ENCODE assay signal across 9 mouse cellular contexts in the genomic region with DNA sequence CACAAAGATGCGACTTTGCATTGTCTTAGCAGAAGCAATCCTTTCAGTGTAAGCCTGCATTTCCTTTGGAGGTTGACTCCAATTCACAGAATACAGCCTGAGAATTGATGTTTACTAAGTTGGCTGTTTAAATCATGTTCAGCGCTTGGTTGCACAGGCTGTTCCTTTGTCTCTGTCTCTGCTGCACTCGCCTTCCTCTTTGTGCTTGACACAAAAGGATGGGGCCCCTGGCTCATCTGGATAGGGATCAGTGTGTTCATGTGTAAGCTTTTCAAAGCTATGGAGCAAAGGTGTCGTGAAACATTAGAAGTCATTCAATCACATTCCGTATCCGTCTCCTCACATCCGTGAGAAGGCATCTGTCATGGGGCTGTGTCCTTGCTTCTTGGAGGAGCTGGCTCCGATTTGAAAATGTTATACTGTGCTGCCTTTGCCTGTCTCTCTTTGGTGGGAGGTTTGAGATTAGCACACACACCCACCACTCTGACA.
DNase-seq lines count a peak whose midpoint lies in the region; ATAC-seq lines count a peak whose summit lies in the region.
"Had no signal": no experiment of that assay in that cellular context is flagged by ENCODE, and none has a peak within 500 bp of the region (broad histone marks: within the 10 kb centered on the region; RNA-seq: fewer than 3 reads in every experiment).

No protein-coding gene starts in this region.

- 0 out of 2 replicates have a peak, but pooled peaks cover 3% of the 10 kb centered on the region for H3K4me1 ChIP-seq in limb, embryonic 11.5 days (ENCODE audit: control insufficient read depth, insufficient read depth, low read length)
- H3K4me1 ChIP-seq in limb, embryonic 10.5 days = peaks cover 15% of the 10 kb centered on the region
- H3K4me1 ChIP-seq in embryonic facial prominence, embryonic 10.5 days = peaks cover 12% of the 10 kb centered on the region
- peaks cover 36% of the 10 kb centered on the region for H3K4me1 ChIP-seq in hindbrain, embryonic 10.5 days (replicated peaks)
- H3K4me1 ChIP-seq in neural tube, embryonic 11.5 days (ENCODE audit: control insufficient read depth, insufficient read depth, low read length) = peaks cover 16% of the 10 kb centered on the region; the same call in 1 of the 2 replicates

- ATAC-seq in limb, embryonic 11.5 days (ENCODE audit: insufficient number of reproducible peaks, low FRiP score, low TSS enrichment, low read depth) = 0 out of 2 replicates have a peak, but pooled peaks have one; percentile 17
- peak; percentile 86 for ATAC-seq in neural tube, embryonic 11.5 days (ENCODE audit: insufficient read depth, low FRiP score, low TSS enrichment)

- H3K9ac ChIP-seq in limb, embryonic 11.5 days (ENCODE audit: low read length) = no peak overlapping the region
- peak overlapping the region; percentile 45; the same call in 1 of the 2 replicates for H3K9ac ChIP-seq in neural tube, embryonic 11.5 days (ENCODE audit: low read length)

- no peak for DNase-seq in limb, embryonic 11.5 days (ENCODE audit: low spot score)
- no peak for DNase-seq in limb, embryonic 10.5 days (ENCODE audit: low spot score)
- DNase-seq in embryonic facial prominence, embryonic 10.5 days (ENCODE audit: low spot score) = peak; percentile 19
- peak; percentile 62 for DNase-seq in hindbrain, embryonic 10.5 days (ENCODE audit: low spot score)
- peak; percentile 65 for DNase-seq in neural tube, embryonic 11.5 days (ENCODE audit: low spot score)
- no peak for DNase-seq in adrenal gland, adult 2 months
- DNase-seq in urinary bladder, postnatal 25 days (ENCODE audit: low spot score) = no peak
- DNase-seq: spleen, adult 18-20 months had no signal

- 75% methylated on average over 8 of the region's 8 CpGs for WGBS in limb, embryonic 11.5 days
- WGBS in limb, embryonic 10.5 days = 72% methylated on average over 8 of the region's 8 CpGs
- WGBS in embryonic facial prominence, embryonic 10.5 days = 45% methylated on average over 8 of the region's 8 CpGs
- 27% methylated on average over 8 of the region's 8 CpGs for WGBS in hindbrain, embryonic 10.5 days
- 26% methylated on average over 8 of the region's 8 CpGs for WGBS in neural tube, embryonic 11.5 days

- H3K27ac ChIP-seq in limb, embryonic 11.5 days (replicated peaks; ENCODE audit: low read depth, low read length) = no peak overlapping the region
- no peak overlapping the region; the same call in 1 of the 2 replicates for H3K27ac ChIP-seq in limb, embryonic 10.5 days
- peak overlapping the region; percentile 54 for H3K27ac ChIP-seq in embryonic facial prominence, embryonic 10.5 days (replicated peaks)
- peak overlapping the region; percentile 87 for H3K27ac ChIP-seq in hindbrain, embryonic 10.5 days
- peak overlapping the region; percentile 83 for H3K27ac ChIP-seq in neural tube, embryonic 11.5 days (ENCODE audit: low read depth, low read length)

- no peak overlapping the region for H3K4me3 ChIP-seq in limb, embryonic 11.5 days (ENCODE audit: low read depth, low read length)
- H3K4me3 ChIP-seq in limb, embryonic 10.5 days = no peak overlapping the region
- no peak overlapping the region for H3K4me3 ChIP-seq in embryonic facial prominence, embryonic 10.5 days
- H3K4me3 ChIP-seq in hindbrain, embryonic 10.5 days = peak overlapping the region; percentile 22; the same call in 1 of the 2 replicates
- H3K4me3 ChIP-seq in neural tube, embryonic 11.5 days (ENCODE audit: low read depth, low read length) = no peak overlapping the region
- H3K4me3 ChIP-seq: megakaryocyte, embryonic 14.5 days had no signal

- no peaks in the 10 kb centered on the region for H3K9me3 ChIP-seq in limb, embryonic 11.5 days (ENCODE audit: control insufficient read depth, low read length)
- H3K9me3 ChIP-seq in limb, embryonic 10.5 days (replicated peaks) = no peaks in the 10 kb centered on the region
- H3K9me3 ChIP-seq in embryonic facial prominence, embryonic 10.5 days = no peaks in the 10 kb centered on the region
- no peaks in the 10 kb centered on the region for H3K9me3 ChIP-seq in hindbrain, embryonic 10.5 days
- no peaks in the 10 kb centered on the region for H3K9me3 ChIP-seq in neural tube, embryonic 11.5 days (ENCODE audit: control insufficient read depth, low read length)
- H3K9me3 ChIP-seq: megakaryocyte, embryonic 14.5 days had no signal

- no peak overlapping the region for H3K4me2 ChIP-seq in limb, embryonic 11.5 days (ENCODE audit: low read depth, severe bottlenecking)
- no peak overlapping the region for H3K4me2 ChIP-seq in neural tube, embryonic 11.5 days (ENCODE audit: low read depth)

- H3K27me3 ChIP-seq in limb, embryonic 11.5 days (ENCODE audit: control insufficient read depth, insufficient read depth, low read length) = no peaks in the 10 kb centered on the region
- H3K27me3 ChIP-seq in limb, embryonic 10.5 days (ENCODE audit: low read depth, poor library complexity, severe bottlenecking) = no peaks in the 10 kb centered on the region
- no peaks in the 10 kb centered on the region for H3K27me3 ChIP-seq in embryonic facial prominence, embryonic 10.5 days (replicated peaks; ENCODE audit: low read depth, poor library complexity, severe bottlenecking)
- H3K27me3 ChIP-seq in hindbrain, embryonic 10.5 days (ENCODE audit: insufficient read depth, poor library complexity, severe bottlenecking) = peaks cover 3% of the 10 kb centered on the region; the same call in 1 of the 2 replicates
- no peaks in the 10 kb centered on the region for H3K27me3 ChIP-seq in neural tube, embryonic 11.5 days (ENCODE audit: control insufficient read depth, insufficient read depth, low read length)

- H3K36me3 ChIP-seq in limb, embryonic 11.5 days (ENCODE audit: control insufficient read depth, insufficient read depth, low read length) = no peaks in the 10 kb centered on the region
- H3K36me3 ChIP-seq in limb, embryonic 10.5 days = no peaks in the 10 kb centered on the region
- no peaks in the 10 kb centered on the region for H3K36me3 ChIP-seq in embryonic facial prominence, embryonic 10.5 days (replicated peaks)
- no peaks in the 10 kb centered on the region for H3K36me3 ChIP-seq in hindbrain, embryonic 10.5 days
- H3K36me3 ChIP-seq in neural tube, embryonic 11.5 days (ENCODE audit: control insufficient read depth, insufficient read depth, low read length) = no peaks in the 10 kb centered on the region

Comparison
In these comparisons a context has a peak if more than half of its experiments do, and no peak if none do; other contexts are left out.
1. DNase-seq: peak in embryonic facial prominence, embryonic 10.5 days (single experiment), hindbrain, embryonic 10.5 days (single experiment) and neural tube, embryonic 11.5 days (single experiment); none in limb, embryonic 11.5 days (single experiment), limb, embryonic 10.5 days (single experiment), adrenal gland, adult 2 months (single experiment) and urinary bladder, postnatal 25 days (single experiment).
2. H3K27ac ChIP-seq: peak in embryonic facial prominence, embryonic 10.5 days (single experiment), hindbrain, embryonic 10.5 days (single experiment) and neural tube, embryonic 11.5 days (single experiment); none in limb, embryonic 11.5 days (single experiment) and limb, embryonic 10.5 days (single experiment).